ENCODE assay signal across 7 mouse cellular contexts in genomic region chr5:145084822-145085221, GRCm38 (mm10). TPM values are rescaled to one million over a fixed set of nuclear protein-coding genes. Genes with fewer than 3 reads are reported as not detected.
DNase-seq lines count a peak whose midpoint lies in the region; ATAC-seq and TF ChIP-seq lines count a peak whose summit lies in the region.

No protein-coding gene starts in this region.

- H3K9me3 ChIP-seq in forebrain, embryonic 11.5 days (ENCODE audit: control insufficient read depth, low read length), result no peaks in the 10 kb centered on the region
- no peaks in the 10 kb centered on the region for H3K9me3 ChIP-seq in limb, embryonic 13.5 days

- peak overlapping the region; percentile 92 for H3K4me2 ChIP-seq in forebrain, embryonic 11.5 days (ENCODE audit: low read depth, low read length, severe bottlenecking)
- H3K4me2 ChIP-seq in limb, embryonic 13.5 days (replicated peaks), result peak overlapping the region; percentile 89

- H3K27me3 ChIP-seq in liver, adult 2 months (ENCODE audit: control insufficient read depth, insufficient read depth, low read length), result no peaks in the 10 kb centered on the region
- no peaks in the 10 kb centered on the region for H3K27me3 ChIP-seq in forebrain, embryonic 11.5 days (ENCODE audit: control insufficient read depth, insufficient read depth, low read length)
- no peaks in the 10 kb centered on the region for H3K27me3 ChIP-seq in limb, embryonic 13.5 days
- no peaks in the 10 kb centered on the region for H3K27me3 ChIP-seq in small intestine, adult 2 months (ENCODE audit: control insufficient read depth, insufficient read depth, low read length)

- no peak overlapping the region for H3K27ac ChIP-seq in liver, adult 2 months (replicated peaks; ENCODE audit: insufficient read depth, low read depth, low read length)
- no peak overlapping the region for H3K27ac ChIP-seq in forebrain, embryonic 11.5 days (ENCODE audit: low read depth, low read length)
- H3K27ac ChIP-seq in limb, embryonic 13.5 days, result no peak overlapping the region
- peak overlapping the region; percentile 73; the same call in 1 of the 2 replicates for H3K27ac ChIP-seq in small intestine, adult 2 months (ENCODE audit: insufficient read depth, low read depth, low read length)

- no peak for TF ChIP-seq CTCF in liver, adult 2 months (IDR thresholded peaks at IDR 0.05; ENCODE audit: low read depth, low read length)
- TF ChIP-seq CTCF in small intestine, adult 2 months (IDR thresholded peaks at IDR 0.05; ENCODE audit: extremely low read depth, insufficient read length, insufficient replicate concordance, low read depth, low read length), result no peak

- H3K4me1 ChIP-seq in liver, adult 2 months (ENCODE audit: control insufficient read depth, insufficient read depth, low read length), result peaks cover 7% of the 10 kb centered on the region
- peaks cover 9% of the 10 kb centered on the region for H3K4me1 ChIP-seq in forebrain, embryonic 11.5 days (replicated peaks; ENCODE audit: control insufficient read depth, insufficient read depth, low read length)
- peaks cover 10% of the 10 kb centered on the region for H3K4me1 ChIP-seq in limb, embryonic 13.5 days
- H3K4me1 ChIP-seq in small intestine, adult 2 months (ENCODE audit: control insufficient read depth, insufficient read depth, insufficient read length, low read length), result peaks cover 9% of the 10 kb centered on the region

- peaks cover 15% of the 10 kb centered on the region; the same call in 1 of the 2 replicates for H3K79me2 ChIP-seq in liver, adult 2 months (ENCODE audit: control insufficient read depth, insufficient read depth, low read length)

- no peak overlapping the region for H3K4me3 ChIP-seq in liver, adult 2 months (ENCODE audit: insufficient read depth, low read depth, low read length)
- H3K4me3 ChIP-seq in forebrain, embryonic 11.5 days (ENCODE audit: low read depth, low read length), result peak overlapping the region; percentile 71
- peak overlapping the region; percentile 77 for H3K4me3 ChIP-seq in limb, embryonic 13.5 days
- H3K4me3 ChIP-seq in small intestine, adult 2 months (ENCODE audit: low read depth, low read length), result no peak overlapping the region

- peak overlapping the region; percentile 89 for H3K9ac ChIP-seq in liver, adult 2 months (ENCODE audit: low read depth, low read length)
- peak overlapping the region; percentile 80; the same call in 1 of the 2 replicates for H3K9ac ChIP-seq in forebrain, embryonic 11.5 days (ENCODE audit: low read length)
- peak overlapping the region; percentile 88 for H3K9ac ChIP-seq in limb, embryonic 13.5 days

- no peak for DNase-seq in liver, adult 2 months (ENCODE audit: extremely low read depth, low read depth, low spot score)
- DNase-seq in liver, result no peak
- DNase-seq in forebrain, embryonic 11.5 days (ENCODE audit: low spot score), result no peak
- DNase-seq in frontal cortex, adult 2 months (ENCODE audit: extremely low spot score in 1 of 2, low spot score in 1 of 2), result no peak
- no peak for DNase-seq in urinary bladder, adult 2 months (ENCODE audit: low spot score)

- ATAC-seq in forebrain, embryonic 11.5 days (replicated peaks; ENCODE audit: low FRiP score), result no peak
- ATAC-seq in limb, embryonic 13.5 days (ENCODE audit: low FRiP score, low read depth), result no peak

- TF ChIP-seq POLR2A in liver, adult 2 months (IDR thresholded peaks at IDR 0.05; ENCODE audit: extremely low read depth, insufficient read depth, low read length), result no peak
- no peak for TF ChIP-seq POLR2A in small intestine, adult 2 months (IDR thresholded peaks at IDR 0.05; ENCODE audit: low read depth, low read length)

- no peaks in the 10 kb centered on the region for H3K36me3 ChIP-seq in liver, adult 2 months (ENCODE audit: control insufficient read depth, insufficient read depth, low read length)
- H3K36me3 ChIP-seq in forebrain, embryonic 11.5 days (ENCODE audit: control insufficient read depth, insufficient read depth, low read length), result no peaks in the 10 kb centered on the region
- peaks cover 16% of the 10 kb centered on the region for H3K36me3 ChIP-seq in limb, embryonic 13.5 days
- peaks cover 3% of the 10 kb centered on the region; the same call in 1 of the 2 replicates for H3K36me3 ChIP-seq in small intestine, adult 2 months (ENCODE audit: control insufficient read depth, insufficient read depth, low read length)

- WGBS in liver, adult 2 months, result 49% methylated on average over 2 of the region's 2 CpGs
- WGBS in forebrain, embryonic 11.5 days, result 84% methylated on average over 2 of the region's 2 CpGs
- 69% methylated on average over 2 of the region's 2 CpGs for WGBS in limb, embryonic 13.5 days
- WGBS in small intestine, adult 2 months, result 9% methylated on average over 2 of the region's 2 CpGs

RNA-seq across cellular contexts. Expression of gene Kpna7, which starts 1.0 kb away (rescaled TPM):
- total RNA-seq in liver, adult 2 months (2014; rRNA removed), result not detected in 2 replicates
- not detected in 2 replicates for polyA plus RNA-seq in liver, adult 2 months (2012; rRNA removed)
- not detected in 2 replicates for polyA plus RNA-seq in forebrain, embryonic 11.5 days (2014; fragmentation: Nextera tagmentation; extraction: Ambion mirVana)
- polyA plus RNA-seq in limb, embryonic 13.5 days (2015; fragmentation: Nextera tagmentation; extraction: Ambion mirVana), result 0.10 TPM in 1 of 2 replicates, not detected in the other
- polyA plus RNA-seq in small intestine, adult 2 months (2012; rRNA removed), result not detected in 2 replicates
- polyA plus RNA-seq in frontal cortex, adult 2 months (2012; rRNA removed), result not detected in 2 replicates
- not detected in 2 replicates for polyA plus RNA-seq in urinary bladder, adult 2 months (2012; rRNA removed)

RNA-seq across cellular contexts. Expression of gene Arpc1a, which starts 1.2 kb away (rescaled TPM):
- total RNA-seq in liver, adult 2 months (2014; rRNA removed), result 36.0 and 47.1 TPM in 2 replicates
- 64.7 and 66.5 TPM in 2 replicates for polyA plus RNA-seq in liver, adult 2 months (2012; rRNA removed)
- polyA plus RNA-seq in forebrain, embryonic 11.5 days (2014; fragmentation: Nextera tagmentation; extraction: Ambion mirVana), result 145 and 150 TPM in 2 replicates
- polyA plus RNA-seq in limb, embryonic 13.5 days (2015; fragmentation: Nextera tagmentation; extraction: Ambion mirVana), result 139 and 141 TPM in 2 replicates
- polyA plus RNA-seq in small intestine, adult 2 months (2012; rRNA removed), result 59.7 and 105 TPM in 2 replicates
- 210 and 216 TPM in 2 replicates for polyA plus RNA-seq in frontal cortex, adult 2 months (2012; rRNA removed)
- 284 and 341 TPM in 2 replicates for polyA plus RNA-seq in urinary bladder, adult 2 months (2012; rRNA removed)

RNA-seq across cellular contexts. Expression of gene Arpc1b, which starts 29.2 kb away (rescaled TPM):
- total RNA-seq in liver, adult 2 months (2014; rRNA removed), result 30.9 and 61.0 TPM in 2 replicates
- 93.8 and 137 TPM in 2 replicates for polyA plus RNA-seq in liver, adult 2 months (2012; rRNA removed)
- polyA plus RNA-seq in forebrain, embryonic 11.5 days (2014; fragmentation: Nextera tagmentation; extraction: Ambion mirVana), result 51.2 and 62.8 TPM in 2 replicates
- polyA plus RNA-seq in limb, embryonic 13.5 days (2015; fragmentation: Nextera tagmentation; extraction: Ambion mirVana), result 250 and 255 TPM in 2 replicates
- polyA plus RNA-seq in small intestine, adult 2 months (2012; rRNA removed), result 595 and 1,197 TPM in 2 replicates
- 71.6 and 73.6 TPM in 2 replicates for polyA plus RNA-seq in frontal cortex, adult 2 months (2012; rRNA removed)
- polyA plus RNA-seq in urinary bladder, adult 2 months (2012; rRNA removed), result 410 and 483 TPM in 2 replicates

RNA-seq across cellular contexts. Expression of gene 1700018F24Rik, which starts 42.0 kb away (rescaled TPM):
- not detected in 2 replicates for total RNA-seq in liver, adult 2 months (2014; rRNA removed)
- not detected in 2 replicates for polyA plus RNA-seq in liver, adult 2 months (2012; rRNA removed)
- not detected in 2 replicates for polyA plus RNA-seq in forebrain, embryonic 11.5 days (2014; fragmentation: Nextera tagmentation; extraction: Ambion mirVana)
- not detected in 2 replicates for polyA plus RNA-seq in limb, embryonic 13.5 days (2015; fragmentation: Nextera tagmentation; extraction: Ambion mirVana)
- not detected in 2 replicates for polyA plus RNA-seq in small intestine, adult 2 months (2012; rRNA removed)
- not detected in 2 replicates for polyA plus RNA-seq in frontal cortex, adult 2 months (2012; rRNA removed)
- polyA plus RNA-seq in urinary bladder, adult 2 months (2012; rRNA removed), result not detected in 2 replicates

RNA-seq across cellular contexts. Expression of gene Gm4871, which starts 52.3 kb away (rescaled TPM):
- not detected in 2 replicates for total RNA-seq in liver, adult 2 months (2014; rRNA removed)
- not detected in 2 replicates for polyA plus RNA-seq in liver, adult 2 months (2012; rRNA removed)
- not detected in 2 replicates for polyA plus RNA-seq in forebrain, embryonic 11.5 days (2014; fragmentation: Nextera tagmentation; extraction: Ambion mirVana)
- polyA plus RNA-seq in limb, embryonic 13.5 days (2015; fragmentation: Nextera tagmentation; extraction: Ambion mirVana), result not detected in 2 replicates
- polyA plus RNA-seq in small intestine, adult 2 months (2012; rRNA removed), result not detected in 2 replicates
- polyA plus RNA-seq in frontal cortex, adult 2 months (2012; rRNA removed), result not detected in 2 replicates
- not detected in 2 replicates for polyA plus RNA-seq in urinary bladder, adult 2 months (2012; rRNA removed)

Comparison
In these comparisons a context has a peak if more than half of its experiments do, and no peak if none do; other contexts are left out.
1. H3K4me3 ChIP-seq: peak in forebrain, embryonic 11.5 days (single experiment) and limb, embryonic 13.5 days (single experiment); none in liver, adult 2 months (single experiment) and small intestine, adult 2 months (single experiment).
2. Peak in every context shown above with its lines, with median percentiles within 50 percentile points of each other: H3K9ac ChIP-seq.